Mouse (Mus musculus) MEL (cell line): ENCODE measurements at regions not wholly inside any gene's neighbourhood (a gene's known extent, or its start where the extent isn't known, plus 50 kb on each side); places are given as distances from the start of the nearest gene placed in this dataset.

Source experiments
- CTCF ChIP-seq, 3 experiments: IDR thresholded peaks in 2 of 3; conservative IDR thresholded peaks in 1 of 3; 2 replicates each; pipeline ENCODE4 v1.5.1; 2011 to 2012; ENCODE audit warnings: low read length in 3 of 3, low read depth in 2 of 3, mild to moderate bottlenecking in 2 of 3, improper control_type of control experiment in 1 of 3, inconsistent platforms in 1 of 3, mixed read lengths in 1 of 3, moderate library complexity in 1 of 3; ENCODE audit not compliant: control insufficient read depth in 1 of 3, insufficient read depth in 1 of 3, poor library complexity in 1 of 3, severe bottlenecking in 1 of 3
- ELF1 ChIP-seq: IDR thresholded peaks from 2 replicates; pipeline ENCODE4 v1.6.1; 2014; ENCODE audit warnings: low read depth, mild to moderate bottlenecking, inconsistent platforms, low read length, improper control_type of control experiment, moderate library complexity
- GABPA ChIP-seq: IDR thresholded peaks from 2 replicates; pipeline ENCODE4 v1.6.1; 2012; ENCODE audit warnings: low read depth, mild to moderate bottlenecking, inconsistent platforms, low read length, improper control_type of control experiment, moderate library complexity
- HCFC1 ChIP-seq: IDR thresholded peaks from 2 replicates; pipeline ENCODE4 v1.6.1; 2012; ENCODE audit warnings: low read depth, mild to moderate bottlenecking, inconsistent platforms, low read length, improper control_type of control experiment, moderate library complexity
- NRF1 ChIP-seq: IDR thresholded peaks from 2 replicates; pipeline ENCODE4 v1.6.1; 2014; ENCODE audit warnings: low read depth, mild to moderate bottlenecking, inconsistent platforms, low read length, improper control_type of control experiment, moderate library complexity; ENCODE audit not compliant: poor library complexity, insufficient read depth, severe bottlenecking
- TCF12 ChIP-seq: IDR thresholded peaks from 2 replicates; pipeline ENCODE4 v1.6.1; 2014; ENCODE audit warnings: low read depth, mild to moderate bottlenecking, inconsistent platforms, low read length, improper control_type of control experiment, moderate library complexity
- ZNF384 ChIP-seq: IDR thresholded peaks from 2 replicates; pipeline ENCODE4 v1.6.1; 2012; ENCODE audit warnings: low read depth, mild to moderate bottlenecking, inconsistent platforms, low read length, improper control_type of control experiment

DNA sequence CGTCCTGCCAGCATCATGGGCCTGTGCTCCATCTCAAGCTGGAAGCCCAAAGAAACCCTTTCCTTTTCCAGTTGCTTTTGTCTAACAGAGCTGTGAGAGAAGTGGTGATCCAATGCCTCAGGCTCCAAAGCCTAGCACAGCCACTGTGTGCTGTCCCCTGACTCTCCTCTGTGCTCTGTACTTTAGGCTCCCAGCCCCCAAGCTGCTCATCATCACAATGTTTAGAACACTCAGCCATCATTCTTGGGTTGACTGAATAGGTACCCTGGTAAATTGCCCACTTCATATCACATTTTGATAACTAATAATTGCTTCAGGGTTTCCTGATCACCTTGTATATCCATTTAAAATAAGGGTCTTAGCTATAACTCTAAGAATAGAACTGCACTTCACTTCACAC lies 178.8 kb downstream of the Ifng start:
- no peak for TF ChIP-seq ZNF384
- no peak for TF ChIP-seq GABPA
- no peak for TF ChIP-seq CTCF (IDR thresholded peaks at IDR 0.05 in 2 of 3, conservative IDR thresholded peaks at IDR 0.05 in 1 of 3; ENCODE audit: control insufficient read depth in 1 of 3, insufficient read depth in 1 of 3, low read depth in 2 of 3, low read length in 3 of 3, poor library complexity in 1 of 3, severe bottlenecking in 1 of 3)
- TF ChIP-seq NRF1, result no peak
- no peak for TF ChIP-seq HCFC1
- TF ChIP-seq TCF12, result no peak
- TF ChIP-seq ELF1, result no peak
